Mouse (Mus musculus): ENCODE data around the gene Panx2. TPM values are rescaled to one million over a fixed set of nuclear protein-coding genes. Genes with fewer than 3 reads are reported as not detected.

Panx2 gene
- polyA plus RNA-seq (2017; shearing (Covaris generic)), result not detected

DNA sequence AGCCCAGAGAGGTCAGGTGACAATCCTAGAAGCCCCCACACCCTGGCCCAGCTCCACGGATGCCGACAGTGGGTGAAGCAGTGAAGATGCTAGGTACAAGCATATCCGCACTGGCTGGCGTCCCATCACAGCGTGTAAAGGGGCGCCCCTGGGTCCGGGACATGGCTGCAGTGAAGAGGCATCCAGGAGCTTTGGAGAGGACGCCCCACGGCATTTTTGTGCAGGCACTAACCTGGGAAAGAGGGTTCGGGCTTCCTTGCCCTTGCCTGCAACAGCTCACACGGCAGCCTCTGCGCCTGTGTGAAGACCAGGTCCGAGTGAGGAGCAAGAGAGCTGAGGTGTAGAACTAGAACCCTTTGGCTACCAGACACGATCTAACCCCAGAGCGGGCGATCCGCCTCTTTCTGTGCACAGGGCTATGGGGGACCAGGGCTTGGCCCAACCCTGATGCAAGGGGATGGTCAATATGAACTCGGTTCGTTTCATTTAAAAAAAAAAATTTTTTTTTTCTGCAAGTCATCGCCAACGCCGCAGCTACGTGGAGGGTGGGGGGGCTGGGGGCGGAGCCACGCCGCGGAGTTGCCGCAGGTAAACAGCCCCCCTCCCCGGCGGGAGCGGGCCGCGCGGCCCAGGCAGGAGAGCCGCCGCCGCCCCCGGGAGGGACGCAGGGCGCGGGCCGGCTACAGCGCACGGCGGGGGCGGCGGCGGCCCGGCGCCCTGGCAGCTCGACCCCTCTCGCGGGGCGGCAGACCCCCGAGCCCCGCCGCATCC lies at the start of gene Panx2:
Gene Panx2, plus strand, starts transcription at position 574 of the 771 bp plus-strand sequence.

DNA sequence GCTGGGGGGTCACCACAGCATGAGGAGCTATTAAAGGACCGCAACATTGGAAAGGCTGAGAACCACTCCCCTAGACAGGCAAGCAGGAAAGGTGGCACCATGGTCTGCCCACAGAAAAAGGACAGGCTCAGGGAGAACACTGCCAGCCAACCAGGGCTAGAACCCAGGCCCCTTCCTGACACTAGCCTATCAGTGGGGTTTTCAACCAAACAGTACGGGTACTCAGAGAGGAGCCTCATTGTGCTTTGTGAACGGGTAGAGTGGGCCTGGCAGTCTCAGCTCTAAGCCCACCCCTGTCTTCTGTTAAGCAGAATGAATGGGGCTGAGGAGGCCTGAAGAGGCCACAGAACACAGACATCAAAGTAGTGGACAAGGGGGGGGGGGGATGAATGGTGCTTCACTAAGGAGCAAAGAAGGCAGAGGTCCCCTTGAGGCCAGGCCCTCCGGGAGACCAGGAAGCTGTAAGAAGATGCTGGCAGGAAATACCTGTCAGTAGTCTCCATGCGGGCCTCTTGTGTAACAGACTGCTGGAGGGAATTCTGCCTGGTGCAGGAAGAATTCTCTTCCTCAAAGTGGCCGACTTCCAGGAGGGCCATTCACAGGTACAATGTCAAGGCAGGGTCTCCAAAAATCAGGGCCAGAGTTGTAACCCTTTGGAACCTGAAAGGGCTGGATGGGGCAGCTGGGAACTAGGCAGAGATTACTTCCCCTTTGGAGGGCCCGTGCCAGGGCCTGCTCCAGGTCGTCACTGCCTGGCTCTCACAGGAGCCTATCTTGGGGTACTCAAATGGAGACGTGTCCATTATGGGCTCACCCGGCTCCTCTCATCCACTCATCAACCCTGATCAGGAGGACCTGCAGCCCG lies 15.3 kb downstream of the Panx2 start, which contains the start of gene Trabd:
Gene Trabd, plus strand, starts transcription at position 512 of the 865 bp plus-strand sequence.

DNA sequence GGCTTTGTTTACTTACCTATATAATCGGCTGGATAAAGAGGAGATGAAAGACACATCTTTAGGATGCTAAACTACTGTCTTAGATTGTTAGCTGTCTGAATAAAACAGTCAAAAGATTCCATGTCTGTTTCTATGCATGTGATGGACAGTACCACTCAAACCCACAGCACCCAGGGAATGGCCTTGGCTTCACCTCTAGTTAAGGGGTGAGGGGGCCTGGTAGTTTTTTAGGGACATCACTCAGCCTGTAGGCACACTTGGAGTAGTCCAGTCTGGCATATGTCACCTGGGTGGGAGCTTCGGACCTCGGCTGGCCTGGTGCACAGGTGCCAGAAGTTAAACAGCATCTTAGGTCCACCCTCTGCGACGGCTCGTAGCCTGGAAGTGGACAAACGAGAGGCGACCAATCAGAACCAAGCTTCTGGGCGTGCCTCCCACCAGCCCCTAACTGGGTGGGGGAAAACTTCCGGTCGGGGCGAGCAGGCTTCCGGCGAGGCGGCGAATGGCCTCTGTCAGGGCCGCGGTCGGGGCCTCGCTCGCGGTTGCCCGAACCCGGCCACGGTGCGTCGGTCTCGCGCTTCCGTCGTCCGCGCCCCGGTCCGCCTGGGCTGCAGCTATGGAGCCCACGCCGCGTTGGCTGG lies 29.2 kb downstream of the Panx2 start, which contains the start of gene Selenoo:
Gene Selenoo, plus strand, starts transcription at position 478 of the 641 bp plus-strand sequence.

DNA sequence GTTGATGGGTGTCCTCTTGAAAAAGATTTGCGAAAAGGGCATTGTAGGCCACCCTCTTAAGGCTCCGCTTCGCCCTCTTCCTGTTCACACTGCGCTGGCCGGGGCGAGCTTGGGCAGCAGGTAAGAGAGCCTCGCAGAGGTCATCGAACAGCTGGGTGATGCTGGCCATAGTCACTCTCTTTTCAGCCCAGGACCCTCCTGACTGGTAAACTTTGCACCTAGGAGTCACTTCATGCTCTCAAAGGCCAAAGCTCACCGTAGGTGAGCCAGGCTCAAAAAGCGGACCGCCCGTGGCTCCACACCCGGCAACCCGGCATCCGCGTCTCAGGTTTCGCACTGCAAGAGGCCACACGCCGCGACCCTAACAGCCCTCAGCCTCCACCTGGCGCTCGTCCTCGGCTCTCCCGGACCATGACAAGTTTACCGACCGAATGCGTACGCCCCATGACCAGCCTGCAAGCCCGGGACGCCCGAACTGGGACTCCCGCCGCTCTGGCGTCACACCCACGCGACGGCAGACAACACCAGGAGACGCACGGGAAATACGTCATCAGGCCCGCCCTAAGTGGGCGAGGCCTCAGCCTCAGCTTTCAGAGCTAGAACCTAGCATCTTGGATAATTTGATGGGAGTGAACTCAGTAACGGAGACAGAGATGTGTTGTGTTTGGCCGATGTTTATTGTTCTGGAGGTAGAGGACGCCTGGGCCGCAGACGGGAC lies 63.3 kb downstream of the Panx2 start, which contains the start of gene Tubgcp6:
Gene Tubgcp6, minus strand, starts transcription at position 464 of the 718 bp plus-strand sequence.

Other genes starting within 250 kb of the Panx2 start
- gene Alg12, start 240.4 kb upstream of the Panx2 start, polyA plus RNA-seq (2017; shearing (Covaris generic)), result 9.4 TPM
- 39.2 TPM for gene Creld2, start 240.1 kb upstream of the Panx2 start, polyA plus RNA-seq (2017; shearing (Covaris generic))
- 96.8 TPM for gene Pim3, start 197.5 kb upstream of the Panx2 start, polyA plus RNA-seq (2017; shearing (Covaris generic))
- gene Ttll8, start 105.3 kb upstream of the Panx2 start, polyA plus RNA-seq (2017; shearing (Covaris generic)), result not detected
- not detected for gene Mlc1, start 80.7 kb upstream of the Panx2 start, polyA plus RNA-seq (2017; shearing (Covaris generic))
- not detected for gene Mov10l1, start 76.8 kb upstream of the Panx2 start, polyA plus RNA-seq (2017; shearing (Covaris generic))
- gene Trabd, start 15.4 kb downstream of the Panx2 start, polyA plus RNA-seq (2017; shearing (Covaris generic)), result 51.8 TPM
- gene Selenoo, start 29.4 kb downstream of the Panx2 start, polyA plus RNA-seq (2017; shearing (Covaris generic)), result 37.3 TPM
- gene Tubgcp6, start 63.4 kb downstream of the Panx2 start, polyA plus RNA-seq (2017; shearing (Covaris generic)), result 17.4 TPM
- 29.6 TPM for gene Hdac10, start 69.0 kb downstream of the Panx2 start, polyA plus RNA-seq (2017; shearing (Covaris generic))
- 3.8 TPM for gene Mapk12, start 81.0 kb downstream of the Panx2 start, polyA plus RNA-seq (2017; shearing (Covaris generic))
- 27.4 TPM for gene Mapk11, start 89.9 kb downstream of the Panx2 start, polyA plus RNA-seq (2017; shearing (Covaris generic))
- 0.32 TPM for gene Plxnb2, start 121.1 kb downstream of the Panx2 start, polyA plus RNA-seq (2017; shearing (Covaris generic))
- gene Dennd6b, start 136.8 kb downstream of the Panx2 start, polyA plus RNA-seq (2017; shearing (Covaris generic)), result 44.6 TPM
- 16.7 TPM for gene Ppp6r2, start 151.8 kb downstream of the Panx2 start, polyA plus RNA-seq (2017; shearing (Covaris generic))

Measured in effector memory CD4-positive, alpha-beta T cell, adult 7 months (primary cell).